Mouse (Mus musculus) midbrain, embryonic 14.5 days (tissue): ENCODE measurements around the gene Cacna1f. TPM values are rescaled to one million over a fixed set of nuclear protein-coding genes. Genes with fewer than 3 reads are reported as not detected.

Experiments used
- ATAC-seq: fragments of 200-750 bp; cut with Nextera tagmentation; 2 replicates; pipeline ENCODE4 v1.8.0; 2017; ENCODE audit warnings: moderate number of reproducible peaks, moderate library complexity; ENCODE audit not compliant: low FRiP score, low TSS enrichment
- DNase-seq: peaks from one replicate; pipeline ENCODE4 v3.0.0-alpha.2; 2015
- H3K27ac ChIP-seq: fragments of 300-500 bp; sonication (generic); replicated peaks from 2 replicates; pipeline ENCODE4 v1.5.1; 2014; ENCODE audit warnings: mild to moderate bottlenecking, low read depth, low read length, moderate library complexity
- H3K27me3 ChIP-seq: fragments of 300-500 bp; sonication (generic); 2 replicates; pipeline ENCODE4 v1.6.1; 2014; ENCODE audit warnings: low read length, control low read depth, mixed read lengths; ENCODE audit not compliant: control insufficient read depth, insufficient read depth
- H3K36me3 ChIP-seq: fragments of 300-500 bp; sonication (generic); 2 replicates; pipeline ENCODE4 v1.6.1; 2014; ENCODE audit warnings: low read length, control low read depth; ENCODE audit not compliant: control insufficient read depth, insufficient read depth
- H3K4me1 ChIP-seq: fragments of 300-500 bp; sonication (generic); 2 replicates; pipeline ENCODE4 v1.6.1; 2014; ENCODE audit warnings: mild to moderate bottlenecking, antibody characterized with exemption, low read length, control low read depth; ENCODE audit not compliant: control insufficient read depth, insufficient read depth
- H3K4me2 ChIP-seq: fragments of 300-500 bp; sonication (generic); 2 replicates; pipeline ENCODE4 v1.6.1; 2014; ENCODE audit warnings: mild to moderate bottlenecking, low read length, moderate library complexity
- H3K4me3 ChIP-seq: fragments of 300-500 bp; sonication (generic); replicated peaks from 2 replicates; pipeline ENCODE4 v1.5.1; 2014; ENCODE audit warnings: low read depth, low read length
- H3K9ac ChIP-seq: fragments of 300-500 bp; sonication (generic); replicated peaks from 2 replicates; pipeline ENCODE4 v1.6.1; 2014; ENCODE audit warnings: mild to moderate bottlenecking, low read length, moderate library complexity
- H3K9me3 ChIP-seq: fragments of 300-500 bp; sonication (generic); 2 replicates; pipeline ENCODE4 v1.6.1; 2016; ENCODE audit warnings: low read length, control low read depth, mixed read lengths; ENCODE audit not compliant: control insufficient read depth
- WGBS: fragments of 180-500 bp; shearing (Covaris S2); extraction: QIAGEN DNeasy Blood & Tissue Kit; methylation state at CpG from one replicate; pipeline ENCODE4 v1.1.7; 2014; 5-methylcytosine and 5-hydroxymethylcytosine counted together
- polyA plus RNA-seq: library from polyadenylated mRNA; unstranded; fragments of >200 nt; fragmentation: Nextera tagmentation; extraction: Ambion mirVana; gene quantifications from 2 replicates; pipeline ENCODE4 v1.2.1, GENCODE M21; 2014

Cacna1f gene
- polyA plus RNA-seq, 1 experiment from 2014 or later: 0.04 TPM

GRCm38 (mm10) chrX:7678986-7679385, 72.1 kb downstream of the Cacna1f start:
- Histone ChIP-seq H3K27me3 (no peaks in the 10 kb centered on the region), H3K9me3 (no peaks in the 10 kb centered on the region), H3K4me1 (no peaks in the 10 kb centered on the region), H3K4me3 (no peak overlapping the region), H3K36me3 (no peaks in the 10 kb centered on the region), H3K9ac (no peak overlapping the region), H3K4me2 (no peak overlapping the region), H3K27ac (no peak overlapping the region)
- 41% methylated on average over 3 of the region's 3 CpGs for WGBS
- no peak for DNase-seq
- ATAC-seq: no peak

GRCm38 (mm10) chrX:7679405-7680056, 72.6 kb downstream of the Cacna1f start:
- H3K9ac ChIP-seq: no peak overlapping the region
- 20% methylated on average over 27 of the region's 27 CpGs for WGBS
- no peak overlapping the region for H3K27ac ChIP-seq
- H3K4me3 ChIP-seq: no peak overlapping the region
- H3K4me2 ChIP-seq: peak overlapping the region; percentile 48
- DNase-seq (peak; percentile 93), ATAC-seq (peak; percentile 90)
- H3K9me3 ChIP-seq: no peaks in the 10 kb centered on the region
- H3K4me1 ChIP-seq: no peaks in the 10 kb centered on the region
- H3K27me3 ChIP-seq: no peaks in the 10 kb centered on the region
- no peaks in the 10 kb centered on the region for H3K36me3 ChIP-seq

- no peak overlapping the region for H3K4me3 ChIP-seq
- H3K36me3 ChIP-seq: no peaks in the 10 kb centered on the region
- no peaks in the 10 kb centered on the region for H3K9me3 ChIP-seq
- no peak for ATAC-seq
- H3K4me2 ChIP-seq: peak overlapping the region; percentile 48
- H3K9ac ChIP-seq: no peak overlapping the region
- no peak for DNase-seq
- 28% methylated on average over 12 of the region's 12 CpGs for WGBS
- no peaks in the 10 kb centered on the region for H3K27me3 ChIP-seq
- H3K27ac ChIP-seq: no peak overlapping the region
- no peaks in the 10 kb centered on the region for H3K4me1 ChIP-seq
Observed at GRCm38 (mm10) chrX:7680057-7680412, 73.2 kb downstream of the Cacna1f start.

GRCm38 (mm10) chrX:7680864-7681263, 74.0 kb downstream of the Cacna1f start, which contains the start of gene Magix:
TSS of gene Magix (minus strand) at chrX:7681251.
- Histone ChIP-seq H3K36me3 (no peaks in the 10 kb centered on the region), H3K4me3 (no peak within 1 kb of the TSS), H3K4me1 (no peaks in the 10 kb centered on the region), H3K9ac (no peak within 1 kb of the TSS), H3K9me3 (no peaks in the 10 kb centered on the region), H3K27me3 (no peaks in the 10 kb centered on the region), H3K4me2 (peak within 1 kb of the TSS; percentile 48), H3K27ac (no peak within 1 kb of the TSS)
- no peak for DNase-seq
- no peak for ATAC-seq
- 72% methylated on average over 14 of the region's 14 CpGs for WGBS

Other genes starting within 250 kb of the Cacna1f start
- 0.86 and 1.3 TPM in 2 replicates for gene Usp27x, start 231.3 kb upstream of the Cacna1f start, polyA plus RNA-seq
- 0.58 TPM in 1 of 2 replicates, not detected in the other for gene Foxp3, start 33.4 kb upstream of the Cacna1f start, polyA plus RNA-seq
- 4.0 and 6.8 TPM in 2 replicates for gene Ppp1r3f, start 32.8 kb upstream of the Cacna1f start, polyA plus RNA-seq
- 29.8 and 30.1 TPM in 2 replicates for gene Ccdc22, start 1.6 kb upstream of the Cacna1f start, polyA plus RNA-seq
- gene Syp, start 31.4 kb downstream of the Cacna1f start, polyA plus RNA-seq: 81.7 and 125 TPM in 2 replicates
- gene Prickle3, start 50.2 kb downstream of the Cacna1f start, polyA plus RNA-seq: 0.89 and 1.4 TPM in 2 replicates
- gene Plp2, start 64.3 kb downstream of the Cacna1f start, polyA plus RNA-seq: 11.2 and 22.4 TPM in 2 replicates
- gene Magix, start 74.2 kb downstream of the Cacna1f start, polyA plus RNA-seq: 0.16 TPM in 2 replicates
- gene Gpkow, start 90.0 kb downstream of the Cacna1f start, polyA plus RNA-seq: 39.3 and 53.8 TPM in 2 replicates
- gene Wdr45, start 107.2 kb downstream of the Cacna1f start, polyA plus RNA-seq: 23.9 and 29.5 TPM in 2 replicates
- not detected in 2 replicates for gene Gm45208, start 115.2 kb downstream of the Cacna1f start, polyA plus RNA-seq
- 126 and 144 TPM in 2 replicates for gene Praf2, start 121.4 kb downstream of the Cacna1f start, polyA plus RNA-seq
- gene Ccdc120, start 143.8 kb downstream of the Cacna1f start, polyA plus RNA-seq: 72.2 and 73.0 TPM in 2 replicates
- gene Tfe3, start 155.5 kb downstream of the Cacna1f start, polyA plus RNA-seq: 21.7 and 21.8 TPM in 2 replicates
- 56.0 and 56.6 TPM in 2 replicates for gene Gripap1, start 182.7 kb downstream of the Cacna1f start, polyA plus RNA-seq
- 1.7 and 2.3 TPM in 2 replicates for gene Kcnd1, start 215.2 kb downstream of the Cacna1f start, polyA plus RNA-seq
- gene Otud5, start 234.3 kb downstream of the Cacna1f start, polyA plus RNA-seq: 32.3 and 38.0 TPM in 2 replicates